Mouse (Mus musculus) urinary bladder, adult 18-20 months (tissue): Measurements from ENCODE around the gene Ube2r2.
A peak's percentile ranks its signal among the peaks of the same experiment; 100 is the strongest.

Source experiments
- DNase-seq, 2 experiments: peaks; one replicate each; pipeline ENCODE4 v3.0.0; 2022; ENCODE audit warnings: low spot score in 2 of 2, mixed read lengths in 2 of 2

Ube2r2 gene

GRCm38 (mm10) chr4:41179825-41180725 lies 44.5 kb downstream of the Ube2r2 start:
- DNase-seq, result no peak

DNA sequence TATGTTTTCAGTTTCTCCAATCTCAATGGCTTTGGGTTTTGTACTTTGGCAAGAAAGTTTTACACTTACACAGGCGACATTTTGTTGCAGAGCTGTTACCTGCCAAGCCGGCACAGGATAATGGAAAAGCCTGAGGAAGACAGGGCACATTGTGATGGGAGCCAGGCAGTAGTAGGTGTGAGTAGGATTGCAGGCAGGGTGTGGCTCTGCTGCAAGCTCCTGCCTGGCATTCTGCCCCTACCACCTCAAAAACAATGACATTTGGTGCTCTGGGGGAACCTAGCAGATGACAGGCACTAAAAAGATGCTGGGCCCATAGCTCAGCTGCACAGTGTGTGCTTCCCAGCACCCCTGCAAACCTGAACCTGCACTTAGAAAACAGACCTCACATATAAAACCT lies 54.3 kb downstream of the Ube2r2 start:
- DNase-seq, result no peak

- DNase-seq, result no peak
Observed at GRCm38 (mm10) chr4:41192544-41193512, 57.3 kb downstream of the Ube2r2 start.

GRCm38 (mm10) chr4:41195328-41195727 lies 59.8 kb downstream of the Ube2r2 start:
- DNase-seq, result no peak

- no peak for DNase-seq
Observed at GRCm38 (mm10) chr4:41196861-41197610, 61.5 kb downstream of the Ube2r2 start.

GRCm38 (mm10) chr4:41202135-41202534 lies 66.6 kb downstream of the Ube2r2 start:
- no peak for DNase-seq

- DNase-seq, result no peak
Observed at GRCm38 (mm10) chr4:41205751-41206150, 70.2 kb downstream of the Ube2r2 start.

- no peak for DNase-seq
Observed at GRCm38 (mm10) chr4:41208050-41208449, 72.5 kb downstream of the Ube2r2 start.

- no peak for DNase-seq
Observed at GRCm38 (mm10) chr4:41225412-41225811, 89.9 kb downstream of the Ube2r2 start.

DNA sequence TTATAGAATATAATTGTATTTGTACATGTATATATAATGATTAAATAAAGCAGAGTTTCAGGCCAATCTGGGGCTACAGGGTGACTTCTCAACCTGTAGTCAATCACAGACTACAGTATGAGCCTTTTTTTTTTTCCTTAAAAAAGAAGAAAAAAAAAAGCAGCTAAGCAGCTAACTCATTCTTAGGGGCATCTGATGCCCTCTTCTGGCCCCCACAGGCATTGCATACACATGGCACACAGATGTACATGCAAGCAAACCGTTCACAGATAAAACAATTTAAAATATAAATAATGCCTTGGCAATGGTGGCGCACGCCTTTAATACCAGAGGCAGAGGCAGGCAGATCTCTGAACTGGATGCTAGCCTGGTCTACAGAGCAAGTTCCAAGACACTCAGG lies 90.8 kb downstream of the Ube2r2 start:
- DNase-seq, result peak in 1 of 2 experiments; percentile 18

GRCm38 (mm10) chr4:41235621-41236020 lies 100.1 kb downstream of the Ube2r2 start:
- no peak for DNase-seq

DNA sequence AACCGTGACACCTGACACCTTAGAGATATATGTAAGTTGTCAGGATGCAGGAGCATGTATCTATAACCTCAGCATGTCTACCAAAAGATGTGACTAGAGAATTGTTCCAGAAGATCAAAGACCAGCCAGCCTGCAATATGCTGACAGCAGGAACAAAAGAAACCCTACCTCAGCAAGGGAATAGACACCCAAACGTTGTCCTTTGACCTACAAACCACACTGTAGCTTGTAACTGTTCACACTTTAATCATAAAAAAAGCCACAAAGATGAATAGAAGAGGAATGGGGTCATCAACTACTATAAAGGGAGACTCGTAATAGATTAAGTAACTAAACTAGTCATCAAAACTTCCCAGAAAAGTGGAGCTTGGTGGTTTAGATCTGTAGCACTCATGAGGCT lies 105.4 kb downstream of the Ube2r2 start:
- DNase-seq, result no peak
